Mouse (Mus musculus) liver, postnatal 0 days (tissue): ENCODE measurements around the gene Tmem106b. TPM values are rescaled to one million over a fixed set of nuclear protein-coding genes. Genes with fewer than 3 reads are reported as not detected.

ENCODE experiments used
- ATAC-seq: fragments of 200-750 bp; cut with Nextera tagmentation; 2 replicates; pipeline ENCODE4 v1.8.0; 2017; ENCODE audit warnings: mild to moderate bottlenecking, moderate library complexity
- DNase-seq: peaks from one replicate; pipeline ENCODE4 v3.0.0-alpha.2; 2016
- H3K27ac ChIP-seq: fragments of 300-500 bp; sonication (generic); 2 replicates; pipeline ENCODE4 v1.5.1; 2014; ENCODE audit warnings: antibody characterized with exemption, moderate library complexity, mild to moderate bottlenecking, low read depth
- H3K27me3 ChIP-seq: fragments of 300-500 bp; sonication (generic); 2 replicates; pipeline ENCODE4 v1.6.1; 2014; ENCODE audit warnings: low read length, control low read depth, mixed read lengths; ENCODE audit not compliant: insufficient read depth
- H3K36me3 ChIP-seq: fragments of 300-500 bp; sonication (generic); replicated peaks from 2 replicates; pipeline ENCODE4 v1.6.1; 2014; ENCODE audit warnings: mild to moderate bottlenecking, control low read depth, low read length, moderate library complexity, mixed read lengths; ENCODE audit not compliant: insufficient read depth
- H3K4me1 ChIP-seq: fragments of 300-500 bp; sonication (generic); 2 replicates; pipeline ENCODE4 v1.6.1; 2014; ENCODE audit warnings: antibody characterized with exemption, mild to moderate bottlenecking, control low read depth; ENCODE audit not compliant: insufficient read depth
- H3K4me2 ChIP-seq: fragments of 300-500 bp; sonication (generic); 2 replicates; pipeline ENCODE4 v1.6.1; 2014; ENCODE audit warnings: low read depth, mild to moderate bottlenecking, low read length, moderate library complexity, mixed read lengths
- H3K4me3 ChIP-seq: fragments of 300-500 bp; sonication (generic); 2 replicates; pipeline ENCODE4 v1.5.1; 2014; ENCODE audit warnings: low read depth, low read length
- H3K9ac ChIP-seq: fragments of 300-500 bp; sonication (generic); replicated peaks from 2 replicates; pipeline ENCODE4 v1.6.1; 2014; ENCODE audit warnings: mild to moderate bottlenecking, moderate library complexity
- H3K9me3 ChIP-seq: fragments of 300-500 bp; sonication (generic); 2 replicates; pipeline ENCODE4 v1.6.1; 2016; ENCODE audit warnings: mild to moderate bottlenecking, control low read depth, low read length, mixed read lengths
- CTCF ChIP-seq: sonication (generic); IDR thresholded peaks from 2 replicates; pipeline ENCODE4 v1.5.1; 2016; ENCODE audit warnings: antibody characterized with exemption, low read depth
- EP300 ChIP-seq: IDR thresholded peaks from 2 replicates; pipeline ENCODE4 v1.6.1; 2016; ENCODE audit warnings: antibody characterized with exemption, low read depth, mild to moderate bottlenecking
- WGBS: fragments of 180-500 bp; shearing (Covaris S2); extraction: QIAGEN DNeasy Blood & Tissue Kit; methylation state at CpG from one replicate; pipeline ENCODE4 v1.1.7; 2014; ENCODE audit not compliant: insufficient replicate concordance; 5-methylcytosine and 5-hydroxymethylcytosine counted together
- polyA plus RNA-seq: library from polyadenylated mRNA; unstranded; fragments of >200 nt; fragmentation: Nextera tagmentation; extraction: Ambion mirVana; gene quantifications from 2 replicates; pipeline ENCODE4 v1.2.1, GENCODE M21; 2015

Gene Tmem106b
- 32.1 and 39.0 TPM in 2 replicates for polyA plus RNA-seq

DNA sequence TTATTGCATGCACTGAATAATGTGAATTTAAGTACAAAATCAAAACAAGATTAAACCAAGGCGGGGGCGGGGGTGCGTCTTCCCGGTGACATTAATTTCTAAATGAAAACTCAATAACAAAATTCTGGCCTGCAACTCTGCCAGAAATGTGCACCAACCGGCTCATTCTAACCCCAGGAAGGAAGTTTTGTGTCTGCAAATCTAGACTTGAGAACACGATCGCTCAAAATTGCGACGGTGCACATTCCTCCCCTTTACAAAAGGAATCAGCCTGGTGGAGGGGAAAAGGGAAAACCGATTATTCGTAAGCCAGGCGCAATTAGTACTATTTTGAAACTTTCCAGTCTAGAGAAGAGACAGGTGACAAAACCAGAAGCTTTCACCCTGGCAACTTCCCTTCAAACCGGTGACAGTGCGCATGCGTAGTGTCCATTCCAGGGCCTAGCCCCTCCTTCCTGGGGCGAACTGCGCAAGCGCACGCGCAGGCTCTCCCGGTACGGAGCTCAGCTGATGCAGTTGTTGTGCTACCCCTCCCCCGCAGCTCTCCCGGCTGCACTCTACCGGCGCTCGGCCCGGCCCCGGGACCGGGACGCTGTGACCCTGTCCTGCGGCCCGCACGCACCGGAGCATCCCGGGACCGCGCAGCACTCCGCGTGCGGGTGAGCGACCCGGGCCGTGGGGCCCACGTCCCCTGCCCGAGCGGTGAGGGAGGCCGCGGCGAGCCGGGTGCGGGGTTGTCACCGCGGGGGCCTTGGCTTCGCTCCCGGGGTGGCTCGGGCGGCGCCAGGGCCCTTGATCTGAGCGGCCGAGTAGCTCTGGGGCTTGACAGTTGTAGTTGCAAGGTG, at the start of gene Tmem106b:
Tmem106b (plus strand) TSS at position 458 of the 845 bp plus-strand sequence.
- WGBS: 3% methylated on average over 56 of the region's 61 CpGs
- TF ChIP-seq CTCF: no peak
- TF ChIP-seq EP300: no peak
- Histone ChIP-seq H3K36me3 (peaks cover 7% of the 10 kb centered on the region; the same call in 1 of the 2 replicates), H3K9me3 (no peaks in the 10 kb centered on the region), H3K4me3 (peak within 1 kb of the TSS; percentile 90), H3K27ac (peak within 1 kb of the TSS; percentile 94), H3K9ac (peak within 1 kb of the TSS; percentile 91), H3K4me2 (peak within 1 kb of the TSS; percentile 71), H3K4me1 (no peaks in the 10 kb centered on the region), H3K27me3 (no peaks in the 10 kb centered on the region)
- ATAC-seq: peak; percentile 97
- DNase-seq: peak; percentile 97

- Histone ChIP-seq H3K4me1 (no peaks in the 10 kb centered on the region), H3K9me3 (no peaks in the 10 kb centered on the region), H3K36me3 (no peaks in the 10 kb centered on the region), H3K27me3 (no peaks in the 10 kb centered on the region), H3K4me3 (no peak overlapping the region), H3K27ac (no peak overlapping the region), H3K9ac (no peak overlapping the region), H3K4me2 (no peak overlapping the region)
- WGBS: 51% methylated on average over 5 of the region's 5 CpGs
- no peak for DNase-seq
- no peak for ATAC-seq
- TF ChIP-seq EP300: no peak
- no peak for TF ChIP-seq CTCF
These were observed 48.1 kb upstream of the Tmem106b start for GRCm38 (mm10) chr6:13021245-13022100.

DNA sequence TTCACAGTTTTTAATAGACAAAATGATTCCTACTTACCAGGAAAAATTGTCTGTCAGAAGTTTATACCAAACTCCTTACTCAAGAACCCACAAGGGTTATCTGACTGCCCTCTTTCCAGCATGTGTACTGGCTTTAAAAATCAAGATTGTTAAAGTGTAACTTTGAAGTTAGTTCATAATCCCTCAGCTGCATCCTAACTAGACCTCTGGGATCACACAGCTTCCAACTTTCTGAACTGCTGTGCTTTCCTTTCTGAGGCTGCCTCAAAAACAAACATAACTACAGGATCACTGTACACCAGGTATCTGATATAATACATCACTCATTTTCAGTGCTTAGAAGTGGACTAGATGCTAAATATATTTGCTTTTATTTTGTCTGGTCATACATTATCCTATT, 39.0 kb upstream of the Tmem106b start:
- Histone ChIP-seq H3K4me3 (no peak overlapping the region), H3K4me2 (no peak overlapping the region), H3K36me3 (no peaks in the 10 kb centered on the region), H3K4me1 (no peaks in the 10 kb centered on the region), H3K9ac (no peak overlapping the region), H3K9me3 (no peaks in the 10 kb centered on the region), H3K27me3 (no peaks in the 10 kb centered on the region), H3K27ac (no peak overlapping the region)
- TF ChIP-seq EP300 (no peak), CTCF (no peak)
- DNase-seq: no peak
- no peak for ATAC-seq

- Histone ChIP-seq H3K4me3 (no peak overlapping the region), H3K36me3 (no peaks in the 10 kb centered on the region), H3K9ac (no peak overlapping the region), H3K4me2 (no peak overlapping the region), H3K27me3 (no peaks in the 10 kb centered on the region), H3K4me1 (no peaks in the 10 kb centered on the region), H3K27ac (no peak overlapping the region), H3K9me3 (no peaks in the 10 kb centered on the region)
- ATAC-seq (no peak), DNase-seq (no peak)
- 43% methylated on average over 1 of the region's 1 CpGs for WGBS
- TF ChIP-seq EP300 (no peak), CTCF (peak; percentile 22; the same call in 1 of the 2 replicates)
These were observed 38.6 kb upstream of the Tmem106b start for GRCm38 (mm10) chr6:13030961-13031360.

GRCm38 (mm10) chr6:13052408-13053200, 17.0 kb upstream of the Tmem106b start:
- DNase-seq (no peak), ATAC-seq (peak; percentile 94)
- no peak overlapping the region for H3K4me3 ChIP-seq
- no peaks in the 10 kb centered on the region for H3K9me3 ChIP-seq
- H3K9ac ChIP-seq: no peak overlapping the region
- no peaks in the 10 kb centered on the region for H3K27me3 ChIP-seq
- TF ChIP-seq CTCF (no peak), EP300 (0 out of 2 replicates have a peak, but pooled peaks have one; percentile 64)
- no peak overlapping the region for H3K4me2 ChIP-seq
- H3K36me3 ChIP-seq: no peaks in the 10 kb centered on the region
- peaks cover 8% of the 10 kb centered on the region; the same call in 1 of the 2 replicates for H3K4me1 ChIP-seq
- WGBS: 61% methylated on average over 4 of the region's 4 CpGs
- peak overlapping the region; percentile 80 for H3K27ac ChIP-seq
